Mouse (Mus musculus): Measurements from ENCODE around the gene Eif2s3x.

DNA sequence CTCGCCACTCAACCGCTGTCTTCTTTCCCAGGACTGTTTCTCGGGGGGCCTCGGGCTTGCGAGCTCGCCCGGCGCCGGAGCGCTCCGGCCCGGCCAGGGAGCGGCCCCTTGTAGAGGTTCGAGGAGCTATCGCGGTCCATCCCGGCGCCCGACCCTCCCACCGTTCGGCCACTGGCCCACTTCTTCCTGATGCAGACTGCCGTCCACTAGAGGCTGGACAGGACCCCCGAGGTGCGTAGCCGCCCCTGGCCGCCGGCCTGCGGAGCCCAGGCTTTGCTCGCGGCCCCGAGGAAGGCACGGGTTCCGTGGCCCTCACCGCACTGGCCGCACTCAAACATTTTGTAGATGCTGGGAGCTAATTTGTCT, 22.5 kb upstream of the Eif2s3x start:
- TF ChIP-seq CTCF (IDR thresholded peaks at IDR 0.05; ENCODE audit: extremely low read depth, insufficient read depth, low read length): no peak
- TF ChIP-seq POLR2A (IDR thresholded peaks at IDR 0.05; ENCODE audit: extremely low read depth, insufficient read depth, low read length): no peak
